Mouse (Mus musculus) layer of hippocampus, adult 18-20 months (tissue): Measurements from ENCODE around the gene Hoxa4. TPM values are rescaled to one million over a fixed set of nuclear protein-coding genes. Genes with fewer than 3 reads are reported as not detected.

ENCODE experiments used
- DNase-seq, 2 experiments: peaks; one replicate each; pipeline ENCODE4 v3.0.0; 2022; ENCODE audit warnings: low spot score in 2 of 2
- long read RNA-seq: library from polyadenylated mRNA; stranded (forward); transcript quantifications from one replicate; pipeline ENCODE4 v2.0.0, GENCODE M21; 2021
- total RNA-seq, 2 experiments: library from RNA; stranded (reverse); gene quantifications; 2 replicates each; pipeline ENCODE4 v1.2.3; 2021

The Hoxa4 gene
- total RNA-seq = not detected
- long read RNA-seq = 0 reads

- no peak for DNase-seq
These were observed at the start of gene Hoxa4 for GRCm38 (mm10) chr6:52190906-52191810. TSS of gene Hoxa4 (minus strand) at chr6:52191753.

GRCm38 (mm10) chr6:52241001-52241621, 49.6 kb upstream of the Hoxa4 start:
- DNase-seq = no peak

GRCm38 (mm10) chr6:52240389-52241000, 48.9 kb upstream of the Hoxa4 start, which contains the start of gene Hoxa10:
TSS of gene Hoxa10 (minus strand) at chr6:52240854.
- peak in 1 of 2 experiments; percentile 50 for DNase-seq

- DNase-seq = no peak
These were observed 48.3 kb upstream of the Hoxa4 start for GRCm38 (mm10) chr6:52239625-52240388.

GRCm38 (mm10) chr6:52238976-52239375, 47.4 kb upstream of the Hoxa4 start:
- no peak for DNase-seq

GRCm38 (mm10) chr6:52238155-52238545, 46.6 kb upstream of the Hoxa4 start:
- DNase-seq = no peak

GRCm38 (mm10) chr6:52237346-52238154, 46.0 kb upstream of the Hoxa4 start:
- DNase-seq = no peak

- no peak for DNase-seq
These were observed 45.3 kb upstream of the Hoxa4 start for GRCm38 (mm10) chr6:52236806-52237205.

GRCm38 (mm10) chr6:52235866-52236265, 44.3 kb upstream of the Hoxa4 start:
- no peak for DNase-seq

- DNase-seq = no peak
These were observed 43.7 kb upstream of the Hoxa4 start for GRCm38 (mm10) chr6:52235267-52235666.

GRCm38 (mm10) chr6:52234428-52235140, 43.0 kb upstream of the Hoxa4 start:
- DNase-seq = no peak

GRCm38 (mm10) chr6:52233546-52234427, 42.2 kb upstream of the Hoxa4 start:
- no peak for DNase-seq

- no peak for DNase-seq
These were observed 41.5 kb upstream of the Hoxa4 start for GRCm38 (mm10) chr6:52232984-52233545.

GRCm38 (mm10) chr6:52232568-52232965, 41.0 kb upstream of the Hoxa4 start:
- no peak for DNase-seq

- DNase-seq = no peak
These were observed 40.5 kb upstream of the Hoxa4 start for GRCm38 (mm10) chr6:52231885-52232567.

GRCm38 (mm10) chr6:52230516-52231165, 39.1 kb upstream of the Hoxa4 start, which contains the start of gene Hoxa9:
TSS of gene Hoxa9 (minus strand) at chr6:52231089.
- no peak for DNase-seq
